ENCODE assay signal across 11 mouse cellular contexts in genomic region chr16:49980178-49980646, GRCm38 (mm10).
DNase-seq lines count a peak whose midpoint lies in the region; ATAC-seq and TF ChIP-seq lines count a peak whose summit lies in the region.
"Had no signal": no experiment of that assay in that cellular context is flagged by ENCODE, and none has a peak within 500 bp of the region (broad histone marks: within the 10 kb centered on the region; RNA-seq: fewer than 3 reads in every experiment).

No protein-coding gene starts in this region.

- H3K27ac ChIP-seq in forebrain, embryonic 10.5 days: peak overlapping the region; percentile 60; the same call in 1 of the 2 replicates
- H3K27ac ChIP-seq in forebrain, embryonic 12.5 days: no peak overlapping the region
- H3K27ac ChIP-seq in hindbrain, postnatal 0 days: peak overlapping the region; percentile 68
- H3K27ac ChIP-seq in neural tube, embryonic 15.5 days (replicated peaks): peak overlapping the region; percentile 52; the same call in 1 of the 2 replicates
- H3K27ac ChIP-seq in liver, embryonic 11.5 days (ENCODE audit: low read depth, low read length): no peak overlapping the region
- H3K27ac ChIP-seq: heart, adult 2 months; limb, embryonic 13.5 days; neural tube, embryonic 13.5 days had no signal

- TF ChIP-seq CTCF in hindbrain, postnatal 0 days (IDR thresholded peaks at IDR 0.05; ENCODE audit: low read depth): no peak

- no peak overlapping the region for H3K9ac ChIP-seq in forebrain, embryonic 12.5 days
- no peak overlapping the region for H3K9ac ChIP-seq in hindbrain, postnatal 0 days (replicated peaks; ENCODE audit: low read length)
- H3K9ac ChIP-seq in neural tube, embryonic 15.5 days (replicated peaks): no peak overlapping the region
- H3K9ac ChIP-seq in liver, embryonic 11.5 days (ENCODE audit: low read depth, low read length): no peak overlapping the region
- H3K9ac ChIP-seq: limb, embryonic 13.5 days; neural tube, embryonic 13.5 days had no signal

- no peak overlapping the region for H3K4me3 ChIP-seq in forebrain, embryonic 10.5 days
- no peak overlapping the region for H3K4me3 ChIP-seq in forebrain, embryonic 12.5 days (replicated peaks)
- H3K4me3 ChIP-seq in hindbrain, postnatal 0 days (ENCODE audit: low read length): no peak overlapping the region
- H3K4me3 ChIP-seq in neural tube, embryonic 15.5 days (replicated peaks): no peak overlapping the region
- H3K4me3 ChIP-seq in liver, embryonic 11.5 days (ENCODE audit: low read depth, low read length): no peak overlapping the region
- H3K4me3 ChIP-seq: heart, adult 2 months; limb, embryonic 13.5 days; neural tube, embryonic 13.5 days had no signal

- no peaks in the 10 kb centered on the region for H3K27me3 ChIP-seq in forebrain, embryonic 10.5 days (ENCODE audit: poor library complexity, severe bottlenecking)
- no peaks in the 10 kb centered on the region for H3K27me3 ChIP-seq in forebrain, embryonic 12.5 days
- no peaks in the 10 kb centered on the region for H3K27me3 ChIP-seq in hindbrain, postnatal 0 days (ENCODE audit: insufficient read depth, low read length)
- no peaks in the 10 kb centered on the region for H3K27me3 ChIP-seq in neural tube, embryonic 15.5 days (replicated peaks)
- H3K27me3 ChIP-seq in liver, embryonic 11.5 days (replicated peaks; ENCODE audit: control insufficient read depth, insufficient read depth, low read length): no peaks in the 10 kb centered on the region
- H3K27me3 ChIP-seq: limb, embryonic 13.5 days; neural tube, embryonic 13.5 days had no signal

- peaks cover 10% of the 10 kb centered on the region for H3K4me1 ChIP-seq in forebrain, embryonic 10.5 days
- peaks cover 4% of the 10 kb centered on the region; the same call in 1 of the 2 replicates for H3K4me1 ChIP-seq in forebrain, embryonic 12.5 days
- no peaks in the 10 kb centered on the region; the same call in none of the 2 replicates for H3K4me1 ChIP-seq in hindbrain, postnatal 0 days (ENCODE audit: insufficient read depth, low read length)
- H3K4me1 ChIP-seq in neural tube, embryonic 15.5 days: peaks cover 5% of the 10 kb centered on the region; the same call in 1 of the 2 replicates
- no peaks in the 10 kb centered on the region for H3K4me1 ChIP-seq in liver, embryonic 11.5 days (replicated peaks; ENCODE audit: control insufficient read depth, insufficient read depth, low read length)

- H3K36me3 ChIP-seq in forebrain, embryonic 10.5 days (replicated peaks): no peaks in the 10 kb centered on the region
- no peaks in the 10 kb centered on the region for H3K36me3 ChIP-seq in forebrain, embryonic 12.5 days (replicated peaks)
- H3K36me3 ChIP-seq in hindbrain, postnatal 0 days (ENCODE audit: insufficient read depth, low read length): no peaks in the 10 kb centered on the region
- H3K36me3 ChIP-seq in neural tube, embryonic 15.5 days: no peaks in the 10 kb centered on the region
- no peaks in the 10 kb centered on the region for H3K36me3 ChIP-seq in liver, embryonic 11.5 days (ENCODE audit: control insufficient read depth, insufficient read depth, low read length)
- H3K36me3 ChIP-seq: limb, embryonic 13.5 days; neural tube, embryonic 13.5 days had no signal

- no peak for ATAC-seq in forebrain, embryonic 12.5 days (ENCODE audit: low FRiP score)
- ATAC-seq in hindbrain, postnatal 0 days: peak; percentile 90
- peak; percentile 47; the same call in 1 of the 2 replicates for ATAC-seq in neural tube, embryonic 15.5 days (ENCODE audit: low FRiP score)
- no peak for ATAC-seq in liver, embryonic 11.5 days (replicated peaks; ENCODE audit: low FRiP score)

- no peak overlapping the region for H3K4me2 ChIP-seq in forebrain, embryonic 12.5 days
- H3K4me2 ChIP-seq in hindbrain, postnatal 0 days (ENCODE audit: low read depth, low read length): 0 out of 2 replicates have a peak overlapping the region, but pooled peaks have one; percentile 5
- H3K4me2 ChIP-seq in neural tube, embryonic 15.5 days: no peak overlapping the region
- H3K4me2 ChIP-seq in liver, embryonic 11.5 days: no peak overlapping the region
- H3K4me2 ChIP-seq: limb, embryonic 13.5 days; neural tube, embryonic 13.5 days had no signal

- DNase-seq in forebrain, embryonic 10.5 days (ENCODE audit: extremely low spot score, low spot score): no peak
- DNase-seq in cerebellum, adult 8-10 months: peak; percentile 95
- peak; percentile 80 for DNase-seq in hindbrain, postnatal 0 days (ENCODE audit: low spot score)
- DNase-seq in thymus, postnatal 36 days: no peak
- no peak for DNase-seq in c-Kit-positive CD71-positive TER-119-positive erythroid progenitor cells, embryonic 14.5 days (ENCODE audit: low spot score)
- DNase-seq in liver, embryonic 11.5 days (ENCODE audit: low spot score): no peak

- no peaks in the 10 kb centered on the region for H3K9me3 ChIP-seq in forebrain, embryonic 10.5 days
- H3K9me3 ChIP-seq in forebrain, embryonic 12.5 days: no peaks in the 10 kb centered on the region
- H3K9me3 ChIP-seq in hindbrain, postnatal 0 days (ENCODE audit: low read length): no peaks in the 10 kb centered on the region
- no peaks in the 10 kb centered on the region for H3K9me3 ChIP-seq in neural tube, embryonic 15.5 days (replicated peaks)
- H3K9me3 ChIP-seq in liver, embryonic 11.5 days (ENCODE audit: control insufficient read depth, low read length): no peaks in the 10 kb centered on the region
- H3K9me3 ChIP-seq: limb, embryonic 13.5 days; neural tube, embryonic 13.5 days had no signal

- WGBS in forebrain, embryonic 10.5 days: 39% methylated on average over 10 of the region's 10 CpGs
- WGBS in forebrain, embryonic 12.5 days: 40% methylated on average over 10 of the region's 10 CpGs
- 29% methylated on average over 10 of the region's 10 CpGs for WGBS in hindbrain, postnatal 0 days
- 47% methylated on average over 10 of the region's 10 CpGs for WGBS in neural tube, embryonic 15.5 days
- 73% methylated on average over 10 of the region's 10 CpGs for WGBS in liver, embryonic 11.5 days

Comparison
In these comparisons a context has a peak if more than half of its experiments do, and no peak if none do; other contexts are left out.
1. H3K27ac ChIP-seq: peak in forebrain, embryonic 10.5 days (single experiment), hindbrain, postnatal 0 days (single experiment) and neural tube, embryonic 15.5 days (single experiment); none in forebrain, embryonic 12.5 days (single experiment) and liver, embryonic 11.5 days (single experiment).
2. DNase-seq: peak in cerebellum, adult 8-10 months (single experiment) and hindbrain, postnatal 0 days (single experiment); none in forebrain, embryonic 10.5 days (single experiment), thymus, postnatal 36 days (0 of 2), c-Kit-positive CD71-positive TER-119-positive erythroid progenitor cells, embryonic 14.5 days (single experiment) and liver, embryonic 11.5 days (single experiment).
3. ATAC-seq: peak in hindbrain, postnatal 0 days (single experiment) and neural tube, embryonic 15.5 days (single experiment); none in forebrain, embryonic 12.5 days (single experiment) and liver, embryonic 11.5 days (single experiment).